Mouse (Mus musculus): Measurements from ENCODE around the gene Cyp46a1.
A peak's percentile ranks its signal among the peaks of the same experiment; 100 is the strongest.

Cyp46a1 gene

DNA sequence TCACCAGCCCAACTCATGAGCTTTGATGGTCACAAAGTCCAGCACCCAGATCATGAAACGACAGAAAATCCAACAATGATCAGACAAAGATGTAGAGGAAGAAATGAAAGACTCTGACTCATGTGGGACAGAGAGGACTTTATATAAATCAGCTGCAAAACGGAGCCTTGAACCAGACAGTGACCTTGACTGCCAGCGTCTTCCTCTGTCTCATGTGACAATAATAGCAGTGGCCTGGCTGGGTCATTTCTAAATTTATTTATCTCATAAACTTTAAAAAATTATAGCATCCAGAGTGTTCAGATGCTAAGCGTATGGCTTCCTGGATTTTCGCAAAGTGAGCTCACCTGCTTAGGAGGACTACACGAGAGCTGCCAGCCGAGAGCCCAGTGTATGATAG lies 64.5 kb downstream of the Cyp46a1 start:
- DNase-seq (ENCODE audit: low spot score in 2 of 2), result no peak

DNA sequence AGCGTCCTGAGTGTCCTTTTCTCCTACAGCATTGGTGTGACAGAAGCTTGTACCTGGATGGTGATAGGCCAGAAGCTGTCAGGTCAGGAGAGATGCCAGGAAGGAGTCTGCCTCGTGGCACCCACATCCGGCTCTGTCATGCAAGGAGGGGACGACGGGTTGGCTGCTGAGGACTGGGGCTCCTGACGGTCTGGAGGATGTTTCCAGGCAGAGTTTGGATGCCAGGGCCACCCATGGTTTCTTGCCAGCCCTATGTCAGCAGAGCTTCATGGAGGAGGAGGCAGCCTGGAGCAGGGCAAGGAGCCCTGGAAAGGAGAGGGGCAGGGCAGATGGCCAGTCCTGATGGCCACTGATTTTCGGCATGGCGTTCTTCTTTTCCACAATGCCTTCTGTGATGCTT lies 65.0 kb downstream of the Cyp46a1 start:
- no peak for DNase-seq (ENCODE audit: low spot score in 2 of 2)

DNA sequence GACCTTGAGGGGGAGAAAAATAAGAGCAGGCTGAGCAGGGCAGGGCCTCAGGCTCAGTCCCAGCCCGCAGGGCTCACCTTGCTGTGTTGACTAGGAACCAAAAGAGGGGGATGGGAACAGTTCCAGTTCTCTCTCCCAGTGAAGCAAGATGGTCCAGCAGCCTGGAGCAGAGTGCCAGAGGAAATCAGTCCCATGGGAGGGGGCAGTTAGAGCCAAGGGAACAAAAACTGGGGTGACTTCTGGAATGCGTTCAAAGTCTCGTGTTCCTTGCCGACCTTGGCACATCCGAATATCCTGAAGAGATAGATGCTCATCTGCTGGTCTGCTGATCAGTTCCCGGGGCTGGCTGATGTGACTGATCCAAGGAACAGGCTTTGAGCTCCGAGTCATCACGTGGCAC lies 66.8 kb downstream of the Cyp46a1 start:
- no peak for DNase-seq (ENCODE audit: low spot score in 2 of 2)

DNA sequence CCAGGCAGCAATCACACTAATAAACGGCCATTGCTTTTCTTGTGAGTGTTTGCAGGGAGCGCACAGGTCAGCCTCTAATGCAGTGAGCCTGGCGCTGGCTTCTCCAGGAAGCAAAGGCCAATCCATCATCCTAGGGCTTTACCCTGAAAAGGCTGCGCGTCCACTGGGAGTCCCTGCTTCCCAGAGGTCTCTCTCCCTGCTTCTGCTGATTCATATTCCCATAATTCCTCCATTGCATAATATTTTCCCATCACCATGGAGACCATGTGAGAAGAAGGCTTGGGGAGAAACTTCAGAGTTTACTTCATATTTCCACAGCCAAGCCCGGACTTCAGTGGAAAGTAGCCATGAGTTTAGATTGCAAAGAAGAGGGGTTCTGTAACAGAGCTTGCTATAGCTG lies 69.8 kb downstream of the Cyp46a1 start:
- peak; percentile 29 to 43 for DNase-seq (ENCODE audit: low spot score in 2 of 2)

GRCm38 (mm10) chr12:108409100-108409499 lies 74.9 kb downstream of the Cyp46a1 start:
- DNase-seq (ENCODE audit: low spot score in 2 of 2), result no peak

GRCm38 (mm10) chr12:108410416-108411208 lies 76.4 kb downstream of the Cyp46a1 start:
- no peak for DNase-seq (ENCODE audit: low spot score in 2 of 2)

Measured in right cerebral cortex, adult 2 months (tissue).